Mouse (Mus musculus) forebrain, embryonic 15.5 days (tissue): ENCODE results near the gene Arid3c. TPM values are rescaled to one million over a fixed set of nuclear protein-coding genes. Genes with fewer than 3 reads are reported as not detected.
A peak's percentile ranks its signal among the peaks of the same experiment; 100 is the strongest.
"Not testable (repeated sequence)": the region's sequence is repeated elsewhere in the genome, so short reads cannot be mapped to it uniquely, and the experiment has no call there.

Experiments used
- ATAC-seq: fragments of 200-750 bp; cut with Nextera tagmentation; replicated peaks from 2 replicates; pipeline ENCODE4 v1.8.0; 2017; ENCODE audit warnings: mild to moderate bottlenecking, moderate TSS enrichment, moderate library complexity
- H3K27ac ChIP-seq: fragments of 300-500 bp; sonication (generic); replicated peaks from 2 replicates; pipeline ENCODE4 v1.5.1; 2015; ENCODE audit warnings: mild to moderate bottlenecking, inconsistent platforms
- H3K27me3 ChIP-seq: fragments of 300-500 bp; sonication (generic); 2 replicates; pipeline ENCODE4 v1.6.1; 2015; ENCODE audit warnings: inconsistent platforms
- H3K36me3 ChIP-seq: fragments of 300-500 bp; sonication (generic); 2 replicates; pipeline ENCODE4 v1.6.1; 2015; ENCODE audit warnings: mild to moderate bottlenecking, inconsistent platforms
- H3K4me1 ChIP-seq: fragments of 300-500 bp; sonication (generic); 2 replicates; pipeline ENCODE4 v1.6.1; 2015; ENCODE audit warnings: inconsistent platforms
- H3K4me2 ChIP-seq: fragments of 300-500 bp; sonication (generic); replicated peaks from 2 replicates; pipeline ENCODE4 v1.6.1; 2015; ENCODE audit warnings: mild to moderate bottlenecking, inconsistent platforms
- H3K4me3 ChIP-seq: fragments of 300-500 bp; sonication (generic); 2 replicates; pipeline ENCODE4 v1.5.1; 2015; ENCODE audit warnings: mild to moderate bottlenecking, inconsistent platforms
- H3K9ac ChIP-seq: fragments of 300-500 bp; sonication (generic); replicated peaks from 2 replicates; pipeline ENCODE4 v1.6.1; 2015; ENCODE audit warnings: mild to moderate bottlenecking, inconsistent platforms
- H3K9me3 ChIP-seq: fragments of 300-500 bp; sonication (generic); 2 replicates; pipeline ENCODE4 v1.6.1; 2016; ENCODE audit warnings: inconsistent platforms
- WGBS: fragments of 180-500 bp; shearing (Covaris S2); methylation state at CpG from one replicate; pipeline ENCODE4 v1.1.7; 2015; ENCODE audit warnings: mixed read lengths; 5-methylcytosine and 5-hydroxymethylcytosine counted together
- polyA plus RNA-seq: library from polyadenylated mRNA; unstranded; fragments of >200 nt; fragmentation: Nextera tagmentation; extraction: Ambion mirVana; gene quantifications from 2 replicates; pipeline ENCODE4 v1.2.1, GENCODE M21; 2015

Gene Arid3c
- polyA plus RNA-seq, 1 experiment from 2014 or later: 0.13 TPM

DNA sequence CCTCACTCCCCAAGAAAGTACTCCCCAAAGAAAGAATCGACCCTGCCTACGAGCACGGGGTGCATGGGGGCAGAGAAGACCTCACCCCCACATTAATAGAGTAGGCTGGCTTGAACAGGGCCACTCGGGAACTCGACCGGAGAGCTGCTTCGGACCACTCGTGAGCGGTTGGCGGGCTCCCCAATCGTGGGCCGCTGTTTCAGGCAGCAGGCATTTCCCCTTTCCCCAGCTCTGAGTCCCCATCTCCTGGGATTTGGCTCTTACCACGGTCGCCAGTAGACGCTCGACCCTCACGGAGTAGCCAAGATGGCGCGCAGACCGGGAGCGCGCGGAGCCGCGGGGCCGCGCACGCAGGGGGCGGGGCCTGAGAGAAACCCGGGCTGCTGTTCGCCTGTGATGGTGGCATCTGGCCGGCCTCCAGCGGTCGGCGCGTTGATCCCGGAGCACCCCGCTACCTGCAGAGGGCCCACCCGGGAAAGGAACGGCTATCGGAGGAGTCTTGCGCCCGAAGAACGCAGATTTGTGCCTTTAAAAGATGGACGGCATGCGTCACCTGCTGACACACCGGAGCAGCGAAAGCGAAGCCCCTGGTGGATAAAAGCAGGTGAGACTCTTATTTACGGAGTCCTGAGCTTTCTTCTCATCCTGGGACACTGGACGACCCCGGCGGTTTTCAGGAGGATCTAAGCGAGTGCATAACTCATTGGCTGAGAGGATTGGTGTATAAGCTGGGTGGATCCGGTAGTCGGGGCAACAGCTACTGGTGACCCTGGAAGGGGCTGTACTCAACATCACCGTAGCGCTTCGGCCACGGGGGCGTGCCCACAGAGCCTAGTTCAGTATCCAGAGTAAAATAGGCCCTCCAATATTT lies 17.5 kb downstream of the Arid3c start, which contains the start of gene Rpp25l:
TSS of gene Rpp25l (minus strand) at position 338 of the 871 bp plus-strand sequence.
- Histone ChIP-seq H3K4me1 (peaks cover 38% of the 10 kb centered on the region), H3K9me3 (no peaks in the 10 kb centered on the region), H3K27me3 (no peaks in the 10 kb centered on the region), H3K9ac (peak within 1 kb of the TSS; percentile 93), H3K36me3 (peaks cover 25% of the 10 kb centered on the region), H3K4me3 (peak within 1 kb of the TSS; percentile 88), H3K4me2 (peak within 1 kb of the TSS; percentile 71), H3K27ac (peak within 1 kb of the TSS; percentile 80)
- under 1% methylated on average over 61 of the region's 61 CpGs for WGBS
- ATAC-seq: peak; percentile 53

GRCm38 (mm10) chr4:41712421-41713196 lies 18.3 kb downstream of the Arid3c start:
- peak overlapping the region; percentile 80 for H3K27ac ChIP-seq

DNA sequence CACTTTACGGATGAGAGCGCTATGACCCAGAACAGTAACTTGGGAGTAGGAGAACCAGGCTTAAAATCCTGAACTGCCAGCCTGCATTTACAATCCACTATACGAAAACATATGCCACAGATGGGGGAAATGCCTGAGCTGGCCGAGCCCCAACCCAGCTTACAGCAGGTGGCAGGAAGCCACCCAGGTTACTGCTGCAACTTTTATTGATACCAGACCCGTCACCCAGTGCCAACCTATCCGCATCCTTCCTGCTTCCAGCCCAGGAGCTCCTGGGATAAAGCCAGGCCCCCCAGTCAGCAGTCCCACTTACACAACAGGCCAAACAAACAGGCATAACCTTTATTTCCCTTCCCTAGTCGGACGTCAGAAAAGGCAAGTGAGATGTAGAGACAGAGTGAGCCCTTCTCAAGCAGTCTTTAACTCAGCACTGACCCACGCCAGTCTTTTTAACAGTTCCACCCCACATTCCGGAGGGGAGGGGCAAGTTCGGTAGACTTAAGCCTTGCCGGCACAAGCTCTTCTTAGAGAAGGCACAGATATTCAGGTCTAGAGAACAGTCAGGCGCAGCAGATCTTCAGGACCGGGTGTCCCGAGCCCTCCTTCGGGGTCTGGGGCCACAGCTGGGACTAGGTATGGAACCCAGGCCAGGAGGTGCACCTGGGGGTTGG lies 19.1 kb downstream of the Arid3c start:
- no peak for ATAC-seq
- H3K4me3 ChIP-seq: peak overlapping the region; percentile 88
- H3K9me3 ChIP-seq: no peaks in the 10 kb centered on the region
- H3K4me1 ChIP-seq: peaks cover 53% of the 10 kb centered on the region
- 0 out of 2 replicates have a peak overlapping the region, but pooled peaks have one; percentile 3 for H3K27ac ChIP-seq
- peaks cover 9% of the 10 kb centered on the region; the same call in 1 of the 2 replicates for H3K36me3 ChIP-seq
- peak overlapping the region; percentile 93; the same call in 1 of the 2 replicates for H3K9ac ChIP-seq
- 59% methylated on average over 16 of the region's 16 CpGs for WGBS
- no peaks in the 10 kb centered on the region for H3K27me3 ChIP-seq
- peak overlapping the region; percentile 71 for H3K4me2 ChIP-seq

More at GRCm38 (mm10) chr4:41712421-41713196, 18.3 kb downstream of the Arid3c start:
- peak; percentile 14 for ATAC-seq
- no peaks in the 10 kb centered on the region for H3K27me3 ChIP-seq
- peaks cover 16% of the 10 kb centered on the region for H3K36me3 ChIP-seq
- 39% methylated on average over 31 of the region's 31 CpGs for WGBS
- peak overlapping the region; percentile 88 for H3K4me3 ChIP-seq
- peak overlapping the region; percentile 93 for H3K9ac ChIP-seq
- H3K4me1 ChIP-seq: peaks cover 45% of the 10 kb centered on the region
- H3K9me3 ChIP-seq: no peaks in the 10 kb centered on the region
- peak overlapping the region; percentile 71 for H3K4me2 ChIP-seq

DNA sequence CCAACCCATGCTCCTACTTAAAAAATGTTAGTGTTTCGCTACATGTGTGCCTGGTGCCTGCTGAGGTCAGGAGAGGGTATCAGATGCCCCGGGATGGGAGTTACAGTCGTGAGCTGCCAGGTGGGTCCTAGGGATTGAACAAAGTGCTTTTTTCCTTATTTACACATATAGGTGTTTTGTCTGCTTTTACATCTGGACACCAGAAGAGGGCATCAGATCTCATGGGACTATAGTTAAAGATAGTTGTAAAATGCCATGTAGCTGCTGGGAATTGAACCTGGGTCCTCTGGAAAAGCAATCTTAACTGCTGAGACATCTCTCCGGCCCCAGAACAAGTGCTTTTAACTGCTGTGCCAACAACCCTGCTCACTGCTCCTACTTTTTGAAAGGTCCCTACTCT lies 20.7 kb downstream of the Arid3c start:
- ATAC-seq: no peak
- H3K9ac ChIP-seq: no peak overlapping the region
- H3K4me3 ChIP-seq: no peak overlapping the region
- 72% methylated on average over 4 of the region's 4 CpGs for WGBS
- H3K27me3 ChIP-seq: no peaks in the 10 kb centered on the region
- no peak overlapping the region for H3K27ac ChIP-seq
- H3K36me3 ChIP-seq: peaks cover 4% of the 10 kb centered on the region; the same call in 1 of the 2 replicates
- no peaks in the 10 kb centered on the region for H3K9me3 ChIP-seq
- peaks cover 63% of the 10 kb centered on the region for H3K4me1 ChIP-seq
- H3K4me2 ChIP-seq: no peak overlapping the region

- no peak overlapping the region for H3K4me3 ChIP-seq
- ATAC-seq: peak; percentile 18; the same call in 1 of the 2 replicates
- no peak overlapping the region for H3K4me2 ChIP-seq
- 37% methylated on average over 8 of the region's 8 CpGs for WGBS
- H3K36me3 ChIP-seq: peaks cover 4% of the 10 kb centered on the region; the same call in 1 of the 2 replicates
- 0 out of 2 replicates have a peak overlapping the region, but pooled peaks have one; percentile 4 for H3K27ac ChIP-seq
- H3K9me3 ChIP-seq: no peaks in the 10 kb centered on the region
- no peak overlapping the region for H3K9ac ChIP-seq
- no peaks in the 10 kb centered on the region for H3K27me3 ChIP-seq
- H3K4me1 ChIP-seq: peaks cover 48% of the 10 kb centered on the region
Measured at GRCm38 (mm10) chr4:41708192-41708745, 22.7 kb downstream of the Arid3c start.

- Histone ChIP-seq H3K4me2 (peak overlapping the region; percentile 28), H3K9ac (no peak overlapping the region; the same call in 1 of the 2 replicates), H3K27ac (peak overlapping the region; percentile 51), H3K9me3 (no peaks in the 10 kb centered on the region), H3K36me3 (peaks cover 4% of the 10 kb centered on the region; the same call in 1 of the 2 replicates), H3K4me1 (peaks cover 38% of the 10 kb centered on the region), H3K4me3 (no peak overlapping the region), H3K27me3 (no peaks in the 10 kb centered on the region)
- WGBS: 1% methylated on average over 13 of the region's 13 CpGs
- peak; percentile 76 for ATAC-seq
Measured at GRCm38 (mm10) chr4:41707011-41707535, 23.9 kb downstream of the Arid3c start.

GRCm38 (mm10) chr4:41705922-41706754 lies 24.8 kb downstream of the Arid3c start:
- no peak overlapping the region for H3K4me3 ChIP-seq
- H3K4me1 ChIP-seq: peaks cover 29% of the 10 kb centered on the region
- H3K9me3 ChIP-seq: no peaks in the 10 kb centered on the region
- WGBS: 42% methylated on average over 19 of the region's 19 CpGs
- no peak overlapping the region for H3K9ac ChIP-seq
- ATAC-seq: no peak
- H3K36me3 ChIP-seq: peaks cover 4% of the 10 kb centered on the region; the same call in 1 of the 2 replicates
- peak overlapping the region; percentile 14; the same call in 1 of the 2 replicates for H3K27ac ChIP-seq
- peak overlapping the region; percentile 28; the same call in 1 of the 2 replicates for H3K4me2 ChIP-seq
- H3K27me3 ChIP-seq: no peaks in the 10 kb centered on the region

- Histone ChIP-seq H3K4me2 (no peak overlapping the region), H3K9me3 (no peaks in the 10 kb centered on the region), H3K4me3 (no peak overlapping the region), H3K9ac (no peak overlapping the region), H3K27me3 (no peaks in the 10 kb centered on the region), H3K36me3 (no peaks in the 10 kb centered on the region), H3K27ac (no peak overlapping the region), H3K4me1 (peaks cover 25% of the 10 kb centered on the region)
- no peak for ATAC-seq
- WGBS: 8% methylated on average over 5 of the region's 5 CpGs
Measured at GRCm38 (mm10) chr4:41704651-41705050, 26.3 kb downstream of the Arid3c start.

GRCm38 (mm10) chr4:41702226-41702625 lies 28.7 kb downstream of the Arid3c start:
- H3K4me3 ChIP-seq, H3K4me2 ChIP-seq, H3K27ac ChIP-seq, ATAC-seq, H3K9ac ChIP-seq, H3K9me3 ChIP-seq, H3K36me3 ChIP-seq, H3K27me3 ChIP-seq: not testable (repeated sequence)
- peaks cover 14% of the 10 kb centered on the region for H3K4me1 ChIP-seq
- 60% methylated on average over 2 of the region's 2 CpGs for WGBS

- not testable (repeated sequence) for H3K27me3 ChIP-seq, H3K9ac ChIP-seq, H3K4me1 ChIP-seq, H3K4me3 ChIP-seq, H3K9me3 ChIP-seq, H3K4me2 ChIP-seq, H3K36me3 ChIP-seq, H3K27ac ChIP-seq, ATAC-seq
- 73% methylated on average over 5 of the region's 8 CpGs for WGBS
Measured at GRCm38 (mm10) chr4:41700224-41700623, 30.7 kb downstream of the Arid3c start.
